Mouse (Mus musculus): ENCODE data around the gene Rps10.

DNA sequence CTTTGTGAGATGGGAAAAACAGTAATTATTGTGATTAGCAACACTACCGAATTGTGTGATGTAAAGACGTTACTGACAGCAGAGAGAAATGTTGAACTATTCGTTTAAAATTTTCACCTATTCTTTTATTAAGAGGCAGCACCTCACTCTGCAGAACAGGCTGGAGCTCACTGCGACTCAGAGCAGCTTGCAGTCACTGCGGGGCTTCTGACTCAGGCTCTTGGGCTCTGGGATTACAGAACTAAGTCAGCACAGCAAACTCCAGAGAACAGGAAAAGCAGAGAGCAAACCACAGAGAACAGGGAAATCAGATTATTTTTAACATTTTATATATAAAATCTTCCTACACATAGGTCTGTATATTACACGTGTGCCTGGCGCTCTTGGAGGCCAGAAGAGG, 26.9 kb downstream of the Rps10 start:
- no peak for TF ChIP-seq CTCF (IDR thresholded peaks at IDR 0.05; ENCODE audit: borderline replicate concordance, extremely low read depth, insufficient read depth, insufficient read length)
- no peak for TF ChIP-seq POLR2A (IDR thresholded peaks at IDR 0.05; ENCODE audit: borderline replicate concordance, extremely low read depth, insufficient read depth, insufficient read length, poor library complexity, severe bottlenecking)
